Mouse (Mus musculus) thymus, adult 2 months (tissue): ENCODE measurements at regions not wholly inside any gene's neighbourhood (a gene's known extent, or its start where the extent isn't known, plus 50 kb on each side); places are given as distances from the start of the nearest gene placed in this dataset.

Experiments used
- CTCF ChIP-seq: fragments of 200-500 bp; IDR thresholded peaks from 2 replicates; pipeline ENCODE4 v1.5.1; 2012; ENCODE audit warnings: mild to moderate bottlenecking, control low read depth, low read length, moderate library complexity, borderline replicate concordance; ENCODE audit not compliant: control insufficient read depth, poor library complexity, insufficient read depth; ENCODE audit errors: extremely low read depth
- POLR2A ChIP-seq: fragments of 200-500 bp; IDR thresholded peaks from 2 replicates; pipeline ENCODE4 v1.6.1; 2012; ENCODE audit warnings: mild to moderate bottlenecking, low read length, control low read depth, moderate library complexity; ENCODE audit not compliant: control insufficient read depth, poor library complexity, insufficient read depth; ENCODE audit errors: extremely low read depth

DNA sequence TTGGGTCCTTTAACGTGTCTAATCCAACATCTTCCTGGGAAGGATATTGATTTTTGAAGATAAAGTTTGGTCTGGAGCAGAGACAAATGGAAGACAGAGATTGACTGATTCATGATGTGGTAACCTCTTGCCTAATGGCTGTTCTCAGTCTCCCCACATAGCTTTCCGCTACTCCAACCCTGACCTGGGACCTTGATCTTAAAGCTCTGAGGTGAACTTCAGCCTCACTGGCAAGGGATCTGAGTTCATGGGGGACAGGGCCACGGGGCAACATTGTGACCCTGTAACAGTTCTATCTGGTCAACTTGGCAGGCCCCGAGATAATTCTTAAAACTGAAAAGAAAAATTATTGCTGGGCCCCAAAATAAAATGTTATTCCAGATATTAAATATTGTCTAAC lies 107.5 kb upstream of the Rad23b start:
- TF ChIP-seq POLR2A (no peak), CTCF (no peak)
